Mouse (Mus musculus) neural tube, embryonic 14.5 days (tissue): ENCODE results near the gene Nkx6-1. TPM values are rescaled to one million over a fixed set of nuclear protein-coding genes. Genes with fewer than 3 reads are reported as not detected.

ENCODE experiments used
- ATAC-seq: fragments of 200-750 bp; cut with Nextera tagmentation; 2 replicates; pipeline ENCODE4 v1.8.0; 2017; ENCODE audit warnings: low read depth, mild to moderate bottlenecking, moderate TSS enrichment, moderate library complexity
- H3K27ac ChIP-seq: fragments of 300-500 bp; sonication (generic); 2 replicates; pipeline ENCODE4 v1.5.1; 2014; ENCODE audit warnings: low read depth, mild to moderate bottlenecking, control low read depth, low read length, moderate library complexity, mixed read lengths
- H3K27me3 ChIP-seq: fragments of 300-500 bp; sonication (generic); 2 replicates; pipeline ENCODE4 v1.6.1; 2014; ENCODE audit warnings: low read length; ENCODE audit not compliant: control insufficient read depth, insufficient read depth
- H3K36me3 ChIP-seq: fragments of 300-500 bp; sonication (generic); 2 replicates; pipeline ENCODE4 v1.6.1; 2014; ENCODE audit warnings: low read length, mixed read lengths; ENCODE audit not compliant: control insufficient read depth, insufficient read depth
- H3K4me1 ChIP-seq: fragments of 300-500 bp; sonication (generic); 2 replicates; pipeline ENCODE4 v1.6.1; 2014; ENCODE audit warnings: low read length; ENCODE audit not compliant: control insufficient read depth, insufficient read depth
- H3K4me2 ChIP-seq: fragments of 300-500 bp; sonication (generic); 2 replicates; pipeline ENCODE4 v1.6.1; 2014; ENCODE audit warnings: mild to moderate bottlenecking, low read depth, low read length, control low read depth
- H3K4me3 ChIP-seq: fragments of 300-500 bp; sonication (generic); 2 replicates; pipeline ENCODE4 v1.5.1; 2014; ENCODE audit warnings: low read depth, low read length, control low read depth, mixed read lengths
- H3K9ac ChIP-seq: fragments of 300-500 bp; sonication (generic); replicated peaks from 2 replicates; pipeline ENCODE4 v1.6.1; 2014; ENCODE audit warnings: low read depth, mild to moderate bottlenecking, control low read depth, low read length, mixed read lengths
- H3K9me3 ChIP-seq: fragments of 300-500 bp; sonication (generic); 2 replicates; pipeline ENCODE4 v1.6.1; 2016; ENCODE audit warnings: low read length; ENCODE audit not compliant: control insufficient read depth
- WGBS: fragments of 180-500 bp; shearing (Covaris S2); extraction: QIAGEN DNeasy Blood & Tissue Kit; methylation state at CpG from one replicate; pipeline ENCODE4 v1.1.7; 2014; 5-methylcytosine and 5-hydroxymethylcytosine counted together
- polyA plus RNA-seq: library from polyadenylated mRNA; unstranded; fragments of >200 nt; fragmentation: Nextera tagmentation; extraction: Ambion mirVana; gene quantifications from 2 replicates; pipeline ENCODE4 v1.2.1, GENCODE M21; 2014

Nkx6-1 gene
- polyA plus RNA-seq, 1 experiment from 2014 or later, result 4.7 TPM

- H3K4me3 ChIP-seq, result no peak overlapping the region
- no peaks in the 10 kb centered on the region for H3K9me3 ChIP-seq
- H3K27ac ChIP-seq, result no peak overlapping the region
- 5% methylated on average over 12 of the region's 12 CpGs for WGBS
- no peak overlapping the region for H3K4me2 ChIP-seq
- no peaks in the 10 kb centered on the region for H3K36me3 ChIP-seq
- H3K27me3 ChIP-seq, result peaks cover 30% of the 10 kb centered on the region
- peaks cover 4% of the 10 kb centered on the region; the same call in 1 of the 2 replicates for H3K4me1 ChIP-seq
- no peak for ATAC-seq
- no peak overlapping the region for H3K9ac ChIP-seq
Observed at GRCm38 (mm10) chr5:101668475-101668874, 3.7 kb upstream of the Nkx6-1 start.

DNA sequence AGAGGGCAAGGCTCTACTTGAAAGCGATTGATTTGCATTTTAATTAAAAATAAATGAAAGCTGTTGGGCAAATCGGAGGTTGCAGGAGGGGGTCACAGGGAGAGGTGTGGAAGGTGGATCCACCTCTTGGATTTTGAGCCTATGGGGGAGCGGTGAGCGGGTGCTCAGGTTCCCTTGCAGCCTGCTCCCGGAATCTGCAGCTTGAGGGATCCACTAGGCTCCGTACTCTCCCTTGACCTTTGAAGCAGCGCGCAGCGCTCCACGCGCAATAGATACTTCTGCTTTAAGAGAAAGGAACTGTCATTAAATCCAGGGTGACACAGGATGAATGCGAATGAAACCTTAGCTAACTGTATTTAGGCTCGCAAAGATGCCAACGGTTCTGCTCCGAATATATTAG lies 3.2 kb upstream of the Nkx6-1 start:
- H3K9ac ChIP-seq, result no peak overlapping the region
- H3K4me3 ChIP-seq, result no peak overlapping the region
- no peak for ATAC-seq
- 2% methylated on average over 15 of the region's 15 CpGs for WGBS
- no peak overlapping the region; the same call in 1 of the 2 replicates for H3K4me2 ChIP-seq
- H3K9me3 ChIP-seq, result no peaks in the 10 kb centered on the region
- H3K4me1 ChIP-seq, result peaks cover 4% of the 10 kb centered on the region; the same call in 1 of the 2 replicates
- peaks cover 34% of the 10 kb centered on the region for H3K27me3 ChIP-seq
- H3K36me3 ChIP-seq, result no peaks in the 10 kb centered on the region
- H3K27ac ChIP-seq, result no peak overlapping the region

- peaks cover 40% of the 10 kb centered on the region for H3K27me3 ChIP-seq
- H3K9ac ChIP-seq, result no peak overlapping the region
- H3K4me3 ChIP-seq, result no peak overlapping the region
- no peaks in the 10 kb centered on the region for H3K36me3 ChIP-seq
- H3K4me1 ChIP-seq, result peaks cover 4% of the 10 kb centered on the region; the same call in 1 of the 2 replicates
- H3K4me2 ChIP-seq, result peak overlapping the region; percentile 1; the same call in 1 of the 2 replicates
- ATAC-seq, result no peak
- H3K9me3 ChIP-seq, result no peaks in the 10 kb centered on the region
- H3K27ac ChIP-seq, result no peak overlapping the region
- WGBS, result 2% methylated on average over 19 of the region's 19 CpGs
Observed at GRCm38 (mm10) chr5:101667263-101667990, 2.6 kb upstream of the Nkx6-1 start.

DNA sequence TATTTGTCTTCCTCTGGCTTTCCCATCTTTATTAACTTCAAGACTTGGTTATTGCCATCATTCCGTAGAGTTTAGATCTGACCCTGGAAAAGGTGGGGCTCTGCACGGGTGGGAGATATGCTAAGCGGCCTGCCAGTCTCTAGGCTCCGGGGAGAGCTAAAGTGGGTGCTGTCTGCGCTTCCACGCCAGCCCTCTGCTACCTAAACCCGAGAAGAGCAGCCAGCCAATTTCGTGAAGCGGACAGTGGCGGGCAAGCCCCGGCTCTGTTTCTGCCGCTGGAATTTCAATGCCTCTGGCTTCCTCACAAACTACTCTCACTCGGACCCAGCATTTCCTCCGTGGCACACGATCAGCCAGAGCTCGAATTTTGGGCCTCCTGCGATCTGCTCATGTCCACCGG lies 1.9 kb upstream of the Nkx6-1 start:
- H3K9ac ChIP-seq, result no peak overlapping the region
- peaks cover 4% of the 10 kb centered on the region; the same call in 1 of the 2 replicates for H3K4me1 ChIP-seq
- H3K27ac ChIP-seq, result no peak overlapping the region
- 2% methylated on average over 18 of the region's 18 CpGs for WGBS
- H3K9me3 ChIP-seq, result no peaks in the 10 kb centered on the region
- ATAC-seq, result no peak
- H3K4me2 ChIP-seq, result peak overlapping the region; percentile 1; the same call in 1 of the 2 replicates
- H3K4me3 ChIP-seq, result no peak overlapping the region
- H3K27me3 ChIP-seq, result peaks cover 45% of the 10 kb centered on the region
- H3K36me3 ChIP-seq, result no peaks in the 10 kb centered on the region

- Histone ChIP-seq H3K36me3 (no peaks in the 10 kb centered on the region), H3K27me3 (peaks cover 49% of the 10 kb centered on the region), H3K27ac (no peak overlapping the region), H3K4me3 (no peak overlapping the region), H3K4me2 (0 out of 2 replicates have a peak overlapping the region, but pooled peaks have one; percentile 29), H3K9me3 (no peaks in the 10 kb centered on the region), H3K9ac (no peak overlapping the region), H3K4me1 (peaks cover 4% of the 10 kb centered on the region; the same call in 1 of the 2 replicates)
- WGBS, result 3% methylated on average over 9 of the region's 9 CpGs
- no peak for ATAC-seq
Observed at GRCm38 (mm10) chr5:101666091-101666490, 1.3 kb upstream of the Nkx6-1 start.

GRCm38 (mm10) chr5:101664423-101664921 lies 324 bp downstream of the Nkx6-1 start:
- H3K36me3 ChIP-seq, result no peaks in the 10 kb centered on the region
- no peaks in the 10 kb centered on the region for H3K9me3 ChIP-seq
- ATAC-seq, result no peak
- peak overlapping the region; percentile 53 for H3K9ac ChIP-seq
- H3K4me3 ChIP-seq, result peak overlapping the region; percentile 35
- under 1% methylated on average over 64 of the region's 64 CpGs for whole genome bisulfite sequencing
- H3K4me2 ChIP-seq, result peak overlapping the region; percentile 38
- H3K4me1 ChIP-seq, result peaks cover 4% of the 10 kb centered on the region; the same call in 1 of the 2 replicates
- H3K27ac ChIP-seq, result peak overlapping the region; percentile 55; the same call in 1 of the 2 replicates
- peaks cover 50% of the 10 kb centered on the region for H3K27me3 ChIP-seq

DNA sequence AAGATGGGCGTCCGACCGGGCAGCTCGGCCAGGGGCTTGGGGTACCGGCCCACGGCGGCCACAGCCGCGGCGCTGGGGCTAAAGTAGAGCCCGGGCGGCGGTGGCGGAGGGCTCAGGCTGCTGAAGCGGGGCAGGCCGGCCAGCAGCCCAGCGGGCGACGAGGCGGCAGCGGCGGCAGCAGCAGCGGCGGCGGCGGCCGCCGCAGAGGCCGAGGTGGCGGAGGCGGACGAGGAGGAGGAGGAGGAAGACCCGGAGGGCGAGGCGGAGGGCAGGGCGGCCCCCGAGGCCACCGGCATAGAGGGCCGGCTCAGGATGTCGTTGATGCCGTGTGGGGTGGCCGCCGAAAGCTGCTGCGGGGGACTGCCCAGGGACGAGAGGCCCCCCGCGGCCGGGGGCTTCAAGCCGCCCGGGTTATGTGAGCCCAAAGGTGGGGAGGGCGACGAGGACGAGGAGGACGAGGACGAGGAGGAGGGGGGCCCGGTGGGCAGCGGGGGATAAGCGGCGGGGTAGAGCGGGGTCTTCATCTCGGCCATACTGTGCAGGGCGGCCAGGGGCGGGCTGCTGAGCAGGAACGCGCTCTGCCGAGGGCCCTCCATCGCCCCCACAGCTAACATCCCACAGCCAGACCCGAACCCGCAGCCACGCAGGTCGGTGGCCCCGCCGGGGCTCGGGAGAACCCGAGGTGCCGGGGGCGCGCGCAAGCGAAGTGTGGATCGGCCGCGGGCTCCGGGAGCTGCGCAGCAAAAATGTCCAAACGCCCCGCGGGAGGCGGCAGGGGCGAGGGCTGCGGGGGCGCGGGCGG lies 974 bp downstream of the Nkx6-1 start:
- H3K9me3 ChIP-seq, result no peaks in the 10 kb centered on the region
- H3K4me1 ChIP-seq, result peaks cover 4% of the 10 kb centered on the region; the same call in 1 of the 2 replicates
- no peaks in the 10 kb centered on the region for H3K36me3 ChIP-seq
- peak overlapping the region; percentile 55 for H3K27ac ChIP-seq
- peaks cover 46% of the 10 kb centered on the region for H3K27me3 ChIP-seq
- under 1% methylated on average over 57 of the region's 94 CpGs for WGBS
- peak overlapping the region; percentile 53 for H3K9ac ChIP-seq
- no peak for ATAC-seq
- peak overlapping the region; percentile 38 for H3K4me2 ChIP-seq
- H3K4me3 ChIP-seq, result peak overlapping the region; percentile 35

- ATAC-seq, result peak; percentile 12; the same call in 1 of the 2 replicates
- Histone ChIP-seq H3K9ac (peak overlapping the region; percentile 53), H3K27me3 (peaks cover 42% of the 10 kb centered on the region), H3K9me3 (no peaks in the 10 kb centered on the region), H3K27ac (0 out of 2 replicates have a peak overlapping the region, but pooled peaks have one; percentile 55), H3K4me2 (peak overlapping the region; percentile 38; the same call in 1 of the 2 replicates), H3K4me3 (peak overlapping the region; percentile 35), H3K36me3 (no peaks in the 10 kb centered on the region), H3K4me1 (peaks cover 4% of the 10 kb centered on the region; the same call in 1 of the 2 replicates)
- WGBS, result under 1% methylated on average over 23 of the region's 23 CpGs
Observed at GRCm38 (mm10) chr5:101663176-101663575, 1.6 kb downstream of the Nkx6-1 start.
